Mouse (Mus musculus) neural tube, embryonic 14.5 days (tissue): ENCODE data around the gene Zap70. TPM values are rescaled to one million over a fixed set of nuclear protein-coding genes. Genes with fewer than 3 reads are reported as not detected.
A peak's percentile ranks its signal among the peaks of the same experiment; 100 is the strongest.

Experiments used
- ATAC-seq: fragments of 200-750 bp; cut with Nextera tagmentation; 2 replicates; pipeline ENCODE4 v1.8.0; 2017; ENCODE audit warnings: low read depth, mild to moderate bottlenecking, moderate TSS enrichment, moderate library complexity
- H3K27ac ChIP-seq: fragments of 300-500 bp; sonication (generic); 2 replicates; pipeline ENCODE4 v1.5.1; 2014; ENCODE audit warnings: low read depth, mild to moderate bottlenecking, control low read depth, low read length, moderate library complexity, mixed read lengths
- H3K27me3 ChIP-seq: fragments of 300-500 bp; sonication (generic); 2 replicates; pipeline ENCODE4 v1.6.1; 2014; ENCODE audit warnings: low read length; ENCODE audit not compliant: control insufficient read depth, insufficient read depth
- H3K36me3 ChIP-seq: fragments of 300-500 bp; sonication (generic); 2 replicates; pipeline ENCODE4 v1.6.1; 2014; ENCODE audit warnings: low read length, mixed read lengths; ENCODE audit not compliant: control insufficient read depth, insufficient read depth
- H3K4me1 ChIP-seq: fragments of 300-500 bp; sonication (generic); 2 replicates; pipeline ENCODE4 v1.6.1; 2014; ENCODE audit warnings: low read length; ENCODE audit not compliant: control insufficient read depth, insufficient read depth
- H3K4me2 ChIP-seq: fragments of 300-500 bp; sonication (generic); 2 replicates; pipeline ENCODE4 v1.6.1; 2014; ENCODE audit warnings: mild to moderate bottlenecking, low read depth, low read length, control low read depth
- H3K4me3 ChIP-seq: fragments of 300-500 bp; sonication (generic); 2 replicates; pipeline ENCODE4 v1.5.1; 2014; ENCODE audit warnings: low read depth, low read length, control low read depth, mixed read lengths
- H3K9ac ChIP-seq: fragments of 300-500 bp; sonication (generic); replicated peaks from 2 replicates; pipeline ENCODE4 v1.6.1; 2014; ENCODE audit warnings: low read depth, mild to moderate bottlenecking, control low read depth, low read length, mixed read lengths
- H3K9me3 ChIP-seq: fragments of 300-500 bp; sonication (generic); 2 replicates; pipeline ENCODE4 v1.6.1; 2016; ENCODE audit warnings: low read length; ENCODE audit not compliant: control insufficient read depth
- WGBS: fragments of 180-500 bp; shearing (Covaris S2); extraction: QIAGEN DNeasy Blood & Tissue Kit; methylation state at CpG from one replicate; pipeline ENCODE4 v1.1.7; 2014; 5-methylcytosine and 5-hydroxymethylcytosine counted together
- polyA plus RNA-seq: library from polyadenylated mRNA; unstranded; fragments of >200 nt; fragmentation: Nextera tagmentation; extraction: Ambion mirVana; gene quantifications from 2 replicates; pipeline ENCODE4 v1.2.1, GENCODE M21; 2014

Gene Zap70
- polyA plus RNA-seq = 1.5 and 2.6 TPM in 2 replicates

GRCm38 (mm10) chr1:36761568-36761967 is at the start of gene Zap70:
TSS of gene Zap70 (plus strand) at chr1:36761798.
- Histone ChIP-seq H3K4me2 (no peak within 1 kb of the TSS), H3K27ac (no peak within 1 kb of the TSS), H3K4me1 (no peaks in the 10 kb centered on the region), H3K9ac (no peak within 1 kb of the TSS), H3K36me3 (no peaks in the 10 kb centered on the region), H3K27me3 (no peaks in the 10 kb centered on the region), H3K4me3 (no peak within 1 kb of the TSS), H3K9me3 (no peaks in the 10 kb centered on the region)
- ATAC-seq = no peak
- 88% methylated on average over 11 of the region's 11 CpGs for WGBS

- Histone ChIP-seq H3K4me1 (no peaks in the 10 kb centered on the region), H3K4me3 (no peak within 1 kb of the TSS), H3K27ac (no peak within 1 kb of the TSS), H3K27me3 (no peaks in the 10 kb centered on the region), H3K9ac (no peak within 1 kb of the TSS), H3K9me3 (no peaks in the 10 kb centered on the region), H3K4me2 (no peak within 1 kb of the TSS), H3K36me3 (no peaks in the 10 kb centered on the region)
- ATAC-seq = no peak
- WGBS = 93% methylated on average over 5 of the region's 5 CpGs
Observed at GRCm38 (mm10) chr1:36714311-36714710, 47.3 kb upstream of the Zap70 start, which contains the start of gene Actr1b. TSS of gene Actr1b (minus strand) at chr1:36714422.

DNA sequence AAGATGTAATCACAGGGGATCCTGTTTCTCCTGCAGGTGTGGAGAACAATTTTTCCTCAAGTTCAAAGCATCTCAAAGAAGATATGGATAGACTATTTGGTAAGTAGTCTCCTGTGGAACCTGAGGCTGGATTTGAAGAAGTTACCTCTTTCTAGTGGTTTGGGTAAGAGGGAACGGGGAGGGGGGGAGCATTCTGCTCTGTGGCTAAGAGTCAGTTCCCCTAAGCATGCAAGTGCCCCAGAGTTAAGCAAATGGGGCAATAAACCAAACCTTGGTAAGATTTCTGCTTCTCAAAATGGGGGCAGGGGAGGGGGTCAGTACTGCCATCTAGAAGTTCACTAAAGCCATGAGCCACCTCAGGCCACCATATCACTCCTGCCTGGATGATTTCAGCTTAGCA is 42.8 kb upstream of the Zap70 start:
- no peak for ATAC-seq
- Histone ChIP-seq H3K9ac (no peak overlapping the region), H3K27ac (no peak overlapping the region), H3K36me3 (no peaks in the 10 kb centered on the region), H3K27me3 (no peaks in the 10 kb centered on the region), H3K4me3 (no peak overlapping the region), H3K4me1 (peaks cover 7% of the 10 kb centered on the region), H3K9me3 (no peaks in the 10 kb centered on the region), H3K4me2 (no peak overlapping the region)
- 79% methylated on average over 1 of the region's 1 CpGs for WGBS

DNA sequence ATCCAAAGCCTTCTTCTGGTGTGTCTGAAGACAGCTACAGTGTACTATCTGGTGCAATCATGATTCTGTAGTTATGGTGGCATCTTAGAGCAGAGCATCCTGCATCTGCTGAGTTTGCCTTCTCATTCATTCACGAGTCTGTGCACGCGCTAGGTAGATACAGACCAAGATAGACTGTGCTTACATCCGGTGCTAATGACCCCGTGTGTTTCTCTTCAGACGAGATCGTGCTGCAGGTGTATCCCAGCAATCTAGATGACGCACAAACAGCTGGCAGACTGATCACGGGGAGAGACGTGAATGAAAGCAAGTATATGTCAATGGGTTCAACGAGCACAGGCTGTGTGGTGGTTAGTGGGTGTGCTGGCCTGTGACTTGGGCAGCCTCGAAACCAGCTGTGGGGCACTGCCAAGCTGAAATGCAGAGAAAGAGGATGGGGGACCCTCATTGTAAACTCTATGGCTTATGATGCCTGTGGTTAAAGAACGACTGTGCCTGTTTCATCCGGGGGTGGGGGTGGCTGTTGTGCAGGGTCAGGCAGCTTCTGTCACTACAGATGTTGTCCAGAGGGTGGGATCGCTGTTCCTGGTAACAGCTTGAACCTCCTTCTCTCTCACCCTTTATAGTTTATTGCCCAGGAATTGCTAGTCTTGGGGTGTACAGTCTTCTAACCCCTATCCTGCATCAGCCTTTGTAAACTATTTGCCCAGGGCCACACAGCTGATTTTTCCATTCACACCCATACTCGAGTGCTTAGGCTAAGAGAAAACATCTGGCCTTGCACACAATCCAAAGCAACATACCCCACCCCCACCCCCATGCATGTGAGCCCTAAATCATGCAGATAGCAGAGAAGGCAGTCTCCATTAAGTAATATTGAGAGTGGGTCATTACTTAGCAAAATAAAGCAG is 38.2 kb upstream of the Zap70 start:
- H3K9ac ChIP-seq = no peak overlapping the region
- no peaks in the 10 kb centered on the region for H3K27me3 ChIP-seq
- H3K4me1 ChIP-seq = peaks cover 7% of the 10 kb centered on the region
- H3K4me3 ChIP-seq = no peak overlapping the region
- H3K9me3 ChIP-seq = no peaks in the 10 kb centered on the region
- no peak overlapping the region for H3K4me2 ChIP-seq
- WGBS = 53% methylated on average over 16 of the region's 16 CpGs
- ATAC-seq = peak; percentile 60; the same call in 1 of the 2 replicates
- no peak overlapping the region; the same call in 1 of the 2 replicates for H3K27ac ChIP-seq
- no peaks in the 10 kb centered on the region for H3K36me3 ChIP-seq

DNA sequence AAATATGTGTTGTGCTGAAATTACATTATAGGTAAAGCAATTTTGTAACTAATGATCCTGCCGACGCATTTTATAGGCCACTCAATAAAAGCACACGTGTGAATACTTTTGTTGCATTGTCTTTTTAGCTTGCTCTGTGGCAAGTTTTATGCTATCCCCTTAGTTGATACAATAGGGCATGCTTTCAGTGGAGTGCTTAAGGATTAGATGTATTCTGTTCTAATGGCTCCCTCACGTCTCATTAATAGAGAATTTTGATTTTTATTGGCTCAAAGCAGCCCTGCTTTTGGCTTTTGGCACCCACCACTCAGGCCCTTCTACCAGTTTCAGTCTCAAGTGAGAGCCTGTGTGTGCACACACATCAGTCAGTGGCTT is 37.6 kb upstream of the Zap70 start:
- WGBS = 25% methylated on average over 4 of the region's 4 CpGs
- Histone ChIP-seq H3K4me2 (no peak overlapping the region), H3K4me1 (peaks cover 7% of the 10 kb centered on the region), H3K9ac (no peak overlapping the region), H3K9me3 (no peaks in the 10 kb centered on the region), H3K27ac (no peak overlapping the region), H3K4me3 (no peak overlapping the region), H3K36me3 (no peaks in the 10 kb centered on the region), H3K27me3 (no peaks in the 10 kb centered on the region)
- ATAC-seq = peak; percentile 56; the same call in 1 of the 2 replicates

- Histone ChIP-seq H3K27ac (no peak overlapping the region), H3K9me3 (no peaks in the 10 kb centered on the region), H3K4me3 (no peak overlapping the region), H3K4me1 (no peaks in the 10 kb centered on the region), H3K9ac (no peak overlapping the region), H3K36me3 (no peaks in the 10 kb centered on the region), H3K4me2 (no peak overlapping the region), H3K27me3 (no peaks in the 10 kb centered on the region)
- peak; percentile 76; the same call in 1 of the 2 replicates for ATAC-seq
- WGBS = 11% methylated on average over 4 of the region's 4 CpGs
Observed at GRCm38 (mm10) chr1:36737300-36737699, 24.3 kb upstream of the Zap70 start.

- Histone ChIP-seq H3K4me3 (no peak overlapping the region), H3K36me3 (no peaks in the 10 kb centered on the region), H3K27me3 (no peaks in the 10 kb centered on the region), H3K4me1 (peaks cover 2% of the 10 kb centered on the region; the same call in 1 of the 2 replicates), H3K4me2 (no peak overlapping the region), H3K9ac (no peak overlapping the region), H3K27ac (no peak overlapping the region), H3K9me3 (no peaks in the 10 kb centered on the region)
- ATAC-seq = no peak
- WGBS = 70% methylated on average over 5 of the region's 5 CpGs
Observed at GRCm38 (mm10) chr1:36739231-36739630, 22.4 kb upstream of the Zap70 start.

- 83% methylated on average over 9 of the region's 9 CpGs for WGBS
- ATAC-seq = no peak
Observed at GRCm38 (mm10) chr1:36743046-36743445, 18.6 kb upstream of the Zap70 start.

DNA sequence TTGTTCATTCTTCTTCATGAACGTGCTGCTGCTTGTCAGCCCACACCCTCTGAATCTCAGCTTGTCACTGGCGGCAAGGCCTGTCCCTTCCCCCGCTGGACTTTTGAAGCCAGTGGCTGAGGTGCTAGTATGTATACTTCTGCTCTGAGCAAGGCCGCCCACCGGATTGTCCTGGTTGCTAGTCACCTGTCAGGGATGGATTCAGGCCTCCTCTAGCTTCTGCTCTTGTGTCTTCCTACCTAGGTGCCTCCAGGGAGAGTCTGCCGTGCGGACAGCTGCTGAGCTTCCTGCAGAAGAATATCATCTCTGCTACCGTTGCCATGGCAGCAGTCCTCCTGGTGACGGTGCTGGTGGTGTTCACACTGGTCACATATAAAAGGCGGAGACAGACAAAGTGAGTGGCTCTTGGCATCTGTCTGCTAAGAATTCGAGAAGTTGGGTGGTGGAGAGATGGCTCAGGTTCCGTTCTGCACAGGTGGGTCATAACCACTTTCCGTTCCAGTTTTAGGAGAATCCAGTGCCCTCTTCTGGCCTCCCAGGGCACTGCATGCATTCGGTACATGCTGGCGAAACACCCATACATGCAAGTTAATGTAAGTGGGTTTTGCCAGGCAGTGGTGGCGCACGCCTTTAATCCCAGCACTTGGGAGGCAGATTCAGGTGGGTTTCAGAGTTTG is 17.2 kb upstream of the Zap70 start:
- Histone ChIP-seq H3K27me3 (no peaks in the 10 kb centered on the region), H3K9me3 (no peaks in the 10 kb centered on the region), H3K27ac (no peak overlapping the region), H3K4me2 (peak overlapping the region; percentile 47), H3K36me3 (no peaks in the 10 kb centered on the region), H3K4me3 (0 out of 2 replicates have a peak overlapping the region, but pooled peaks have one; percentile 0), H3K9ac (no peak overlapping the region), H3K4me1 (peaks cover 4% of the 10 kb centered on the region; the same call in 1 of the 2 replicates)
- WGBS = 23% methylated on average over 17 of the region's 17 CpGs
- ATAC-seq = peak; percentile 71; the same call in 1 of the 2 replicates

More at GRCm38 (mm10) chr1:36743046-36743445, 18.6 kb upstream of the Zap70 start:
- H3K36me3 ChIP-seq = no peaks in the 10 kb centered on the region
- peaks cover 4% of the 10 kb centered on the region; the same call in 1 of the 2 replicates for H3K4me1 ChIP-seq
- no peaks in the 10 kb centered on the region for H3K9me3 ChIP-seq
- H3K4me2 ChIP-seq = no peak overlapping the region
- H3K27me3 ChIP-seq = no peaks in the 10 kb centered on the region
- H3K4me3 ChIP-seq = no peak overlapping the region
- no peak overlapping the region for H3K27ac ChIP-seq
- H3K9ac ChIP-seq = no peak overlapping the region
